Comparison of ENCODE assay signal across 8 mouse cellular contexts in genomic region chr9:31385500-31385869, GRCm38 (mm10). TPM values are rescaled to one million over a fixed set of nuclear protein-coding genes. Genes with fewer than 3 reads are reported as not detected.
DNase-seq lines count a peak whose midpoint lies in the region; ATAC-seq and TF ChIP-seq lines count a peak whose summit lies in the region.

No protein-coding gene starts in this region.

- DNase-seq in kidney, postnatal 25 days, result no peak
- DNase-seq in liver, embryonic 11.5 days (ENCODE audit: low spot score), result no peak
- DNase-seq in urinary bladder, postnatal 36 days (ENCODE audit: low spot score in 2 of 2), result no peak
- no peak for DNase-seq in spleen, postnatal 14 days (ENCODE audit: low spot score in 2 of 2)

- WGBS in kidney, embryonic 14.5 days, result 18% methylated on average over 4 of the region's 4 CpGs
- WGBS in bone marrow, adult 2 months, result 18% methylated on average over 4 of the region's 4 CpGs
- WGBS in forebrain, embryonic 13.5 days, result 16% methylated on average over 4 of the region's 4 CpGs
- WGBS in liver, embryonic 11.5 days, result 25% methylated on average over 4 of the region's 4 CpGs
- WGBS in small intestine, adult 2 months, result 21% methylated on average over 4 of the region's 4 CpGs

- peak overlapping the region; percentile 95 for H3K4me3 ChIP-seq in kidney, embryonic 14.5 days (ENCODE audit: low read length)
- peak overlapping the region; percentile 64 for H3K4me3 ChIP-seq in bone marrow, adult 2 months (replicated peaks; ENCODE audit: control insufficient read depth, low read depth, low read length)
- peak overlapping the region; percentile 83 for H3K4me3 ChIP-seq in forebrain, embryonic 13.5 days
- H3K4me3 ChIP-seq in liver, embryonic 11.5 days (ENCODE audit: low read depth, low read length), result peak overlapping the region; percentile 91
- peak overlapping the region; percentile 97 for H3K4me3 ChIP-seq in small intestine, adult 2 months (ENCODE audit: low read depth, low read length)

- peak; percentile 58 for ATAC-seq in kidney, embryonic 14.5 days (ENCODE audit: low FRiP score, low TSS enrichment)
- ATAC-seq in forebrain, embryonic 13.5 days, result no peak; the same call in 1 of the 2 replicates
- peak; percentile 40; the same call in 1 of the 2 replicates for ATAC-seq in liver, embryonic 11.5 days (replicated peaks; ENCODE audit: low FRiP score)

- H3K9ac ChIP-seq in kidney, embryonic 14.5 days (ENCODE audit: low read depth, low read length), result peak overlapping the region; percentile 88; the same call in 1 of the 2 replicates
- H3K9ac ChIP-seq in forebrain, embryonic 13.5 days, result peak overlapping the region; percentile 83
- H3K9ac ChIP-seq in liver, embryonic 11.5 days (ENCODE audit: low read depth, low read length), result peak overlapping the region; percentile 88

- H3K4me2 ChIP-seq in kidney, embryonic 14.5 days (replicated peaks; ENCODE audit: low read depth, low read length), result peak overlapping the region; percentile 53
- H3K4me2 ChIP-seq in forebrain, embryonic 13.5 days, result peak overlapping the region; percentile 66
- peak overlapping the region; percentile 83 for H3K4me2 ChIP-seq in liver, embryonic 11.5 days

- TF ChIP-seq POLR2A in bone marrow, adult 2 months (IDR thresholded peaks at IDR 0.05; ENCODE audit: borderline replicate concordance, control insufficient read depth, low read depth, low read length), result no peak
- TF ChIP-seq POLR2A in small intestine, adult 2 months (IDR thresholded peaks at IDR 0.05; ENCODE audit: low read depth, low read length), result no peak

- H3K36me3 ChIP-seq in kidney, embryonic 14.5 days (ENCODE audit: control insufficient read depth, insufficient read depth, low read length), result peaks cover 7% of the 10 kb centered on the region; the same call in 1 of the 2 replicates
- peaks cover 18% of the 10 kb centered on the region for H3K36me3 ChIP-seq in forebrain, embryonic 13.5 days (ENCODE audit: poor library complexity, severe bottlenecking)
- H3K36me3 ChIP-seq in liver, embryonic 11.5 days (ENCODE audit: control insufficient read depth, insufficient read depth, low read length), result no peaks in the 10 kb centered on the region
- H3K36me3 ChIP-seq in small intestine, adult 2 months (ENCODE audit: control insufficient read depth, insufficient read depth, low read length), result peaks cover 3% of the 10 kb centered on the region

- no peak overlapping the region for H3K27ac ChIP-seq in kidney, embryonic 14.5 days (ENCODE audit: low read depth, low read length)
- no peak overlapping the region for H3K27ac ChIP-seq in bone marrow, adult 2 months (ENCODE audit: control insufficient read depth, insufficient read depth, low read depth, low read length, poor library complexity)
- H3K27ac ChIP-seq in forebrain, embryonic 13.5 days, result no peak overlapping the region
- H3K27ac ChIP-seq in liver, embryonic 11.5 days (ENCODE audit: low read depth, low read length), result no peak overlapping the region
- no peak overlapping the region for H3K27ac ChIP-seq in small intestine, adult 2 months (ENCODE audit: insufficient read depth, low read depth, low read length)

- TF ChIP-seq CTCF in bone marrow, adult 2 months (IDR thresholded peaks at IDR 0.05; ENCODE audit: control insufficient read depth, insufficient read depth, low read length), result no peak
- TF ChIP-seq CTCF in small intestine, adult 2 months (IDR thresholded peaks at IDR 0.05; ENCODE audit: extremely low read depth, insufficient read length, insufficient replicate concordance, low read depth, low read length), result no peak

- H3K4me1 ChIP-seq in kidney, embryonic 14.5 days (ENCODE audit: control insufficient read depth, insufficient read depth, low read length), result peaks cover 11% of the 10 kb centered on the region; the same call in 1 of the 2 replicates
- peaks cover 2% of the 10 kb centered on the region; the same call in 1 of the 2 replicates for H3K4me1 ChIP-seq in bone marrow, adult 2 months (ENCODE audit: control insufficient read depth, insufficient read depth, low read length)
- H3K4me1 ChIP-seq in forebrain, embryonic 13.5 days, result peaks cover 25% of the 10 kb centered on the region
- H3K4me1 ChIP-seq in liver, embryonic 11.5 days (replicated peaks; ENCODE audit: control insufficient read depth, insufficient read depth, low read length), result peaks cover 11% of the 10 kb centered on the region
- peaks cover 7% of the 10 kb centered on the region for H3K4me1 ChIP-seq in small intestine, adult 2 months (ENCODE audit: control insufficient read depth, insufficient read depth, insufficient read length, low read length)

- H3K9me3 ChIP-seq in kidney, embryonic 14.5 days (ENCODE audit: control insufficient read depth, low read length), result no peaks in the 10 kb centered on the region
- no peaks in the 10 kb centered on the region for H3K9me3 ChIP-seq in forebrain, embryonic 13.5 days (replicated peaks)
- H3K9me3 ChIP-seq in liver, embryonic 11.5 days (ENCODE audit: control insufficient read depth, low read length), result no peaks in the 10 kb centered on the region

- no peaks in the 10 kb centered on the region for H3K27me3 ChIP-seq in kidney, embryonic 14.5 days (ENCODE audit: control insufficient read depth, insufficient read depth, low read length)
- H3K27me3 ChIP-seq in forebrain, embryonic 13.5 days, result no peaks in the 10 kb centered on the region
- no peaks in the 10 kb centered on the region for H3K27me3 ChIP-seq in liver, embryonic 11.5 days (replicated peaks; ENCODE audit: control insufficient read depth, insufficient read depth, low read length)
- H3K27me3 ChIP-seq in small intestine, adult 2 months (ENCODE audit: control insufficient read depth, insufficient read depth, low read length), result no peaks in the 10 kb centered on the region

RNA-seq across cellular contexts. Expression of gene Nfrkb, which starts 0.5 kb away (rescaled TPM):
- 33.3 and 34.5 TPM in 2 replicates for polyA plus RNA-seq in kidney, embryonic 14.5 days (2014; fragmentation: Nextera tagmentation; extraction: Ambion mirVana)
- polyA plus RNA-seq in bone marrow, adult 2 months (2011; ENCODE audit: insufficient read depth, insufficient read length, low replicate concordance, missing spikeins), result 9.0 and 15.7 TPM in 2 replicates
- 27.7 and 33.9 TPM in 2 replicates for polyA plus RNA-seq in forebrain, embryonic 13.5 days (2015; fragmentation: Nextera tagmentation; extraction: Ambion mirVana)
- 16.1 and 16.4 TPM in 2 replicates for polyA plus RNA-seq in liver, embryonic 11.5 days (2014; fragmentation: Nextera tagmentation; extraction: Ambion mirVana)
- 8.0 and 11.1 TPM in 2 replicates for polyA plus RNA-seq in small intestine, adult 2 months (2012; rRNA removed)
